Mouse (Mus musculus): ENCODE measurements around the gene Htr6. TPM values are rescaled to one million over a fixed set of nuclear protein-coding genes. Genes with fewer than 3 reads are reported as not detected.
A peak's percentile ranks its signal among the peaks of the same experiment; 100 is the strongest.

Gene Htr6
- polyA plus RNA-seq (2015; fragmentation: Nextera tagmentation; extraction: Ambion mirVana): not detected in 2 replicates

DNA sequence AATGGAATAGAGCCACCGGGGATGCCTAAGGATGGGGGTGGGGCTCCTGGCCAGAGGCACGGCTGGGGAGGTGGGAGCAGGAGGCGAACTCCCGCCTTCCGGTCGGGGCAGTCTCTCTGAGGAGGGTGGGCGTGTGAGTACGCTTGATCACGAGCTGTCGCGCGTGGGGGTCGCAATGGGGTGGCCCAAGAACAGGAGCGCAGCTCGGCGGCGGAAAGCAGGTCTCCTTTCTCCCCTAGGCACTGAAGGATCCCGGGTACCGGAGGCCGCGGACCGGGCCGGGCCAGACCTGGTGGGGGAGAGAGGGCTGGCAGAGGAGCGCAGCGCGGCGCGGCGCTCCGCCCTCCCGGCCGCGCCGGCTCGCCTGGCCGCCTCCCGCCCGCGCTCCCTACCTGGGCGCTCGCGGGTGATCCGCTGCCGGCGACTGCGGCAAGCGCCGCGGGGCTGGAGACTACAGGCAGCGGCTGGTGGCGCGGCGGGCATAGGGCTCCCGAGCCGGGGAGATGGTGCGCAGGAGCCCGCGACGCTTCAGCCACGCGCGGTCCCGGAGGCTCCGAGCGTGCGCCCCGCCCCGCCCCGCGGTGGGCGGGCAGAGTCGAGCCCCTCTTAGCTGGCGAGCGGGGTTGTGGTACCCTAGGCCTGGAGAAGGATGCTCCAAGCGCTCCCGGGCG lies at the start of gene Htr6:
TSS of gene Htr6 (minus strand) at position 530 of the 671 bp plus-strand sequence.
- peak within 1 kb of the TSS; percentile 53 for H3K4me3 ChIP-seq
- under 1% methylated on average over 57 of the region's 77 CpGs for WGBS
- H3K9me3 ChIP-seq (replicated peaks): no peaks in the 10 kb centered on the region
- H3K9ac ChIP-seq: peak within 1 kb of the TSS; percentile 29
- peaks cover 17% of the 10 kb centered on the region for H3K4me1 ChIP-seq (replicated peaks)
- H3K36me3 ChIP-seq: no peaks in the 10 kb centered on the region
- H3K27ac ChIP-seq: no peak within 1 kb of the TSS
- ATAC-seq (replicated peaks; ENCODE audit: insufficient number of reproducible peaks, insufficient read depth, low FRiP score, low read depth): no peak
- peaks cover 72% of the 10 kb centered on the region for H3K27me3 ChIP-seq
- H3K4me2 ChIP-seq: peak within 1 kb of the TSS; percentile 95

- no peak overlapping the region for H3K4me2 ChIP-seq
- H3K9ac ChIP-seq: no peak overlapping the region
- no peaks in the 10 kb centered on the region for H3K27me3 ChIP-seq
- 75% methylated on average over 6 of the region's 6 CpGs for WGBS
- H3K9me3 ChIP-seq (replicated peaks): no peaks in the 10 kb centered on the region
- peaks cover 32% of the 10 kb centered on the region for H3K4me1 ChIP-seq (replicated peaks)
- ATAC-seq (replicated peaks; ENCODE audit: insufficient number of reproducible peaks, insufficient read depth, low FRiP score, low read depth): no peak
- H3K4me3 ChIP-seq: no peak overlapping the region
- peaks cover 5% of the 10 kb centered on the region; the same call in 1 of the 2 replicates for H3K36me3 ChIP-seq
- H3K27ac ChIP-seq: no peak overlapping the region
Observed at GRCm38 (mm10) chr4:139124940-139125339, 49.6 kb upstream of the Htr6 start.

GRCm38 (mm10) chr4:139122557-139122956 lies 47.2 kb upstream of the Htr6 start:
- H3K36me3 ChIP-seq: peaks cover 5% of the 10 kb centered on the region; the same call in 1 of the 2 replicates
- no peak overlapping the region for H3K9ac ChIP-seq
- 89% methylated on average over 4 of the region's 4 CpGs for WGBS
- no peak overlapping the region for H3K4me2 ChIP-seq
- no peaks in the 10 kb centered on the region for H3K27me3 ChIP-seq
- no peak overlapping the region for H3K4me3 ChIP-seq
- ATAC-seq (replicated peaks; ENCODE audit: insufficient number of reproducible peaks, insufficient read depth, low FRiP score, low read depth): no peak
- H3K4me1 ChIP-seq (replicated peaks): peaks cover 25% of the 10 kb centered on the region
- H3K9me3 ChIP-seq (replicated peaks): no peaks in the 10 kb centered on the region
- no peak overlapping the region for H3K27ac ChIP-seq

DNA sequence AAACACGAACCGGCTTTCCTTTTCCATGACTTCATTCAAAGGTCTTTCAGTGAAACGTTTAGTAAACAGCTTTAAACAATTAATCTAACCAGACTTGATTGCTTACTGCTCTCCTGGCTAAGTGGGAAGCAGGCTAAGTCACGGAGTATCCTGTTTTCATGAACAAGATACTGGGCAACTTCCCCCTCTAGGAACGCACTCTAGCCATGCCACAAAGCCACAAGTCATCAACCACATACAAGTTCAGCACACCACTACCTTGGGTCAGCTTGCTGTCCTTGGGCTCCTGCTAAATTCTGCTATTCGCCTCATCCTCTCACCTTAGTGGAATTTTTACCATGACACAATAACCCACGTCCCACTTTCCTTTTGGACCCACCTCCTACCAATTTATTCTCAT lies 45.6 kb upstream of the Htr6 start:
- 73% methylated on average over 7 of the region's 7 CpGs for WGBS

DNA sequence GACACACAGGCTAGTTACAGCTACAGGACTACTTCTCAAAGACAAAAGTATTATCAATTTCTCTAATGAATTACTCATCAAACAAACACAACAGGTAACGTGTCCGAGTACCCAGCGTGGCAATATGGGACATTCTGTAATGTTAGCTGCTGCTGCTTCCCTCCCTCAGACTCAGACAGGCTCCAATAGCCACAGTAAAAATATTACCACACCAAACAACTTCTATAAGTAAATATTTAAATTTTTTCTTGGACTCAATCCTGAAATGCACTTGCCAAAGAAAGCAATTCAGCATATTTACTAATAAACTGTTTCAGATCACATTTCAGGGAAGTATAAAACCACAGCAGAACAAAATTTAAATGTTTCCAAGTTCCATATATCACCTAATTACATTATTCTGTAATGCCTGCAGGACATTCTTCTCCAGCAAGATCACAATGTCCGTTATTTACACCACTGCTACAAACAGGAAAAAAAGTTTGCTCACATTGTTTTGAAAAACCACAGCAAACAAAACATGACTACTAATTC lies 45.0 kb upstream of the Htr6 start:
- no peak overlapping the region for H3K9ac ChIP-seq
- no peak for ATAC-seq (replicated peaks; ENCODE audit: insufficient number of reproducible peaks, insufficient read depth, low FRiP score, low read depth)
- no peaks in the 10 kb centered on the region for H3K9me3 ChIP-seq (replicated peaks)
- H3K36me3 ChIP-seq: no peaks in the 10 kb centered on the region
- no peak overlapping the region for H3K27ac ChIP-seq
- H3K4me3 ChIP-seq: no peak overlapping the region
- WGBS: 74% methylated on average over 4 of the region's 4 CpGs
- H3K4me1 ChIP-seq (replicated peaks): peaks cover 31% of the 10 kb centered on the region
- H3K27me3 ChIP-seq: no peaks in the 10 kb centered on the region
- no peak overlapping the region for H3K4me2 ChIP-seq

More for the DNA sequence above, 45.6 kb upstream of the Htr6 start:
- Histone ChIP-seq H3K4me2 (no peak overlapping the region), H3K4me1 (replicated peaks) (peaks cover 30% of the 10 kb centered on the region), H3K27me3 (no peaks in the 10 kb centered on the region), H3K36me3 (no peaks in the 10 kb centered on the region), H3K9ac (no peak overlapping the region), H3K9me3 (replicated peaks) (no peaks in the 10 kb centered on the region), H3K4me3 (no peak overlapping the region), H3K27ac (no peak overlapping the region)
- no peak for ATAC-seq (replicated peaks; ENCODE audit: insufficient number of reproducible peaks, insufficient read depth, low FRiP score, low read depth)

- H3K4me2 ChIP-seq: no peak overlapping the region
- ATAC-seq (replicated peaks; ENCODE audit: insufficient number of reproducible peaks, insufficient read depth, low FRiP score, low read depth): no peak
- no peaks in the 10 kb centered on the region for H3K36me3 ChIP-seq
- no peaks in the 10 kb centered on the region for H3K9me3 ChIP-seq (replicated peaks)
- no peak overlapping the region for H3K4me3 ChIP-seq
- H3K27ac ChIP-seq: no peak overlapping the region
- no peaks in the 10 kb centered on the region for H3K27me3 ChIP-seq
- 74% methylated on average over 3 of the region's 3 CpGs for WGBS
- H3K9ac ChIP-seq: no peak overlapping the region
- peaks cover 49% of the 10 kb centered on the region for H3K4me1 ChIP-seq (replicated peaks)
Observed at GRCm38 (mm10) chr4:139116356-139117063, 41.1 kb upstream of the Htr6 start.

DNA sequence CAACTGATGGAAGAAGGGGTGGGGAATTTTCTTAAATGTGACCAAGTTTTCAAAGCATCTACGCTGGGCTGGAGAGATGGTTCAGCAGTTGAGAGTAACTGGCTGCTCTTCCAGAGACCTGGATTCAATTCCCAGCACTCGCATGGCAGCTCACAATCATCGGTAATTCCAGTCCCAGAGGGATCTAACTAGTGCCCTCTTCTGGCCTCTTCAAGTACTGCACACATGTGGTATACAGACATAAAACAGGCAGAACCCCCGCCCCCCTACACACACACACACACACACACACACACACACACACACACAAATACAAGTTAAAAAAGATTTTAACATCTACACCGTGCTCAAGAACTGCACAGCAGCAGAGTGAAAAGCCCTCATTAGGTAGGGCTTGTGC lies 40.4 kb upstream of the Htr6 start:
- 96% methylated on average over 5 of the region's 5 CpGs for WGBS
- ATAC-seq (replicated peaks; ENCODE audit: insufficient number of reproducible peaks, insufficient read depth, low FRiP score, low read depth): no peak

GRCm38 (mm10) chr4:139112482-139112881 lies 37.1 kb upstream of the Htr6 start:
- H3K27ac ChIP-seq: no peak overlapping the region
- H3K27me3 ChIP-seq: no peaks in the 10 kb centered on the region
- H3K4me3 ChIP-seq: no peak overlapping the region
- no peak overlapping the region for H3K9ac ChIP-seq
- no peaks in the 10 kb centered on the region for H3K36me3 ChIP-seq
- no peak overlapping the region for H3K4me2 ChIP-seq
- H3K9me3 ChIP-seq (replicated peaks): no peaks in the 10 kb centered on the region
- 75% methylated on average over 3 of the region's 3 CpGs for WGBS
- no peak for ATAC-seq (replicated peaks; ENCODE audit: insufficient number of reproducible peaks, insufficient read depth, low FRiP score, low read depth)
- peaks cover 42% of the 10 kb centered on the region for H3K4me1 ChIP-seq (replicated peaks)

More for the DNA sequence above, 40.4 kb upstream of the Htr6 start:
- Histone ChIP-seq H3K4me2 (no peak overlapping the region), H3K27ac (no peak overlapping the region), H3K4me3 (no peak overlapping the region), H3K9ac (no peak overlapping the region), H3K36me3 (no peaks in the 10 kb centered on the region), H3K9me3 (replicated peaks) (no peaks in the 10 kb centered on the region), H3K4me1 (replicated peaks) (peaks cover 52% of the 10 kb centered on the region), H3K27me3 (no peaks in the 10 kb centered on the region)

DNA sequence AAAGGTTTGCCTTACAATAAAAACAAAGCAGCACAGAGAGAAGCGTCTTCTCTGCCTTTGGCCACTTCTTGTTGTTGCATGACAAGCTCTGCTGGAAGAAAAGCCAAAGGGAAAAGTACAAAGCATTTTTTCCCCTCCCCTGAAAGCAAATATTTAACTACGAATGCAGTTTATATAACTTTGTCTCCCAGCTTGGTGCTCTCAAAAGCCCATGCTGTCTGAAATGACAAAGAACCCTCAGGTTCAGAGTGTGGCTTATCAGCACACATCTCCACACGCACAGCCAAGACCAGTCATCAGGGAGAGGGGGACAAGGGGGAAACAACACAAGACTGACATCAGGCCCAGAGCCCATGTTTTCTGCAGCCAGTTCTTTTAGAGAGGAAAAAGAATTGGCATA lies 36.1 kb upstream of the Htr6 start:
- H3K27ac ChIP-seq: peak overlapping the region; percentile 43

GRCm38 (mm10) chr4:139110858-139111257 lies 35.5 kb upstream of the Htr6 start:
- Histone ChIP-seq H3K4me3 (no peak overlapping the region), H3K4me2 (no peak overlapping the region), H3K36me3 (no peaks in the 10 kb centered on the region), H3K27ac (peak overlapping the region; percentile 43), H3K4me1 (replicated peaks) (peaks cover 35% of the 10 kb centered on the region), H3K9me3 (replicated peaks) (no peaks in the 10 kb centered on the region), H3K27me3 (no peaks in the 10 kb centered on the region), H3K9ac (no peak overlapping the region)
- WGBS: 44% methylated on average over 3 of the region's 3 CpGs
- no peak for ATAC-seq (replicated peaks; ENCODE audit: insufficient number of reproducible peaks, insufficient read depth, low FRiP score, low read depth)

More for the DNA sequence above, 36.1 kb upstream of the Htr6 start:
- no peak for ATAC-seq (replicated peaks; ENCODE audit: insufficient number of reproducible peaks, insufficient read depth, low FRiP score, low read depth)
- H3K9ac ChIP-seq: no peak overlapping the region
- H3K4me3 ChIP-seq: no peak overlapping the region
- no peak overlapping the region for H3K4me2 ChIP-seq
- 31% methylated on average over 3 of the region's 3 CpGs for WGBS
- H3K4me1 ChIP-seq (replicated peaks): peaks cover 35% of the 10 kb centered on the region
- H3K9me3 ChIP-seq (replicated peaks): no peaks in the 10 kb centered on the region
- H3K36me3 ChIP-seq: no peaks in the 10 kb centered on the region
- H3K27me3 ChIP-seq: no peaks in the 10 kb centered on the region

GRCm38 (mm10) chr4:139105453-139105852 lies 30.1 kb upstream of the Htr6 start:
- Histone ChIP-seq H3K9me3 (replicated peaks) (no peaks in the 10 kb centered on the region), H3K4me3 (no peak overlapping the region), H3K4me2 (no peak overlapping the region), H3K9ac (no peak overlapping the region), H3K4me1 (replicated peaks) (peaks cover 3% of the 10 kb centered on the region), H3K27me3 (no peaks in the 10 kb centered on the region), H3K27ac (no peak overlapping the region), H3K36me3 (peaks cover 32% of the 10 kb centered on the region)
- no peak for ATAC-seq (replicated peaks; ENCODE audit: insufficient number of reproducible peaks, insufficient read depth, low FRiP score, low read depth)
- WGBS: 96% methylated on average over 1 of the region's 1 CpGs

Measured in heart, embryonic 15.5 days (tissue).